Mouse (Mus musculus) central nervous system, embryonic 14 days (tissue): ENCODE results near the gene Olfr826. TPM values are rescaled to one million over a fixed set of nuclear protein-coding genes. Genes with fewer than 3 reads are reported as not detected.

Experiments used
- polyA plus RNA-seq: library from polyadenylated mRNA; depleted of rRNA; stranded (reverse); fragments of >200 nt; gene quantifications from 2 replicates; pipeline ENCODE4 v1.2.3, GENCODE M21; 2012; rRNA removed

Gene Olfr826
- not detected in 2 replicates for polyA plus RNA-seq

DNA sequence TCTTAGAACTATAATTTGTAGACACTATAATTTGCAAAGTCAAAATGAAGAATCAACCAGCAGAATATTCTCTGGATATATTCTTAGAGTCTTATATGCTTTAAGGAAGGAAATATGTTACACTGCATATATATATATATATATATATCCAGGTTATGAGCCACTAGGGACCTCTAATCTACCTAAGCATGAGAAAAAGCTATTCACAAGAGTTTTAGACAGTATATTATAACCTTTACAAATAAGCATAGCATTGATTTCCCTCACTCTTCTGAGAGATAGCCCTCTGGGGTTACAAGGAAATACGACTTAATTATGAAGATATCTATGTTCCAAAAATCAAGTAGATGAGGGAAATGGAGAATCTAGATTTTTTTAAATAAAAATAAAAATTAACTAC, at the start of gene Olfr826:
Gene Olfr826, minus strand, starts transcription at position 101 of the 400 bp plus-strand sequence.

DNA sequence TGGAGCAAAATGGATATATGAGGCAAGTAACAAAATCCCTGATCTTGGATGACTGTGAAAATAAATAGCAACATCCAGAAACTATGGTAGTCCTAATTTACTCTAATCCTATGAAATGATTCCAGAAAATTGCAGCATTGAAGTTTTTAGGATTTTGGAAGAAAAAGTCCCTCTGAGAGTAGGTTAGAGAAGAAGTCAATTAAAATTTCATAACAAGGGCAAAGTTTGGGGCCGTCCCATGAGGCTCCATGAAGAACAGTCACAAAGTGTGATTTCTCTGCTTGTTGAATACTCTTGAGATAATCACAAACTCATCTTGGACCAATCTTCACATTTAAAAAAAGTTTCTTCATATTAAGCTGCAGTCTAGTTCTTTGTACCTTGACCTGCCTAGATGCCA, 30.3 kb upstream of the Olfr826 start, which contains the start of gene Olfr827:
Gene Olfr827, minus strand, starts transcription at position 101 of the 400 bp plus-strand sequence.

DNA sequence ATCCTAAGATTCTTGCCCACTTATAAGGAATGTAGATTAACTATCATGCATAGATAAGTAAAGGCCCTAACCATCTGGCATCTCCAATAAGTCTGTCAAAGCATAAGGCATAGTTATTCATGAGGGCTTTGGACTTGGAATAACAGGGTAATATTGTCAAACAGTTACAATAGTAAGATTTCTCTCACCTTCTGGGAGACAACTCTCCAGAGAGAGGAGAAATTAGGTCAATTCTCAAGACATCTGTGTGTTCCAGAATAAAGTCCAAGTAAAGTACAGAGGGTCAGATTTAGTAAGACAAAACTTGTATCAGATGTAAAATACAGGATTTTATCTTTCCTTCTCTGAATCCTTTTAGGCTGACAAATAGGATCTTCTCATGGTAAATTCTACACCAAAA, 17.3 kb downstream of the Olfr826 start, which contains the start of gene Olfr825:
Gene Olfr825, minus strand, starts transcription at position 101 of the 400 bp plus-strand sequence.

DNA sequence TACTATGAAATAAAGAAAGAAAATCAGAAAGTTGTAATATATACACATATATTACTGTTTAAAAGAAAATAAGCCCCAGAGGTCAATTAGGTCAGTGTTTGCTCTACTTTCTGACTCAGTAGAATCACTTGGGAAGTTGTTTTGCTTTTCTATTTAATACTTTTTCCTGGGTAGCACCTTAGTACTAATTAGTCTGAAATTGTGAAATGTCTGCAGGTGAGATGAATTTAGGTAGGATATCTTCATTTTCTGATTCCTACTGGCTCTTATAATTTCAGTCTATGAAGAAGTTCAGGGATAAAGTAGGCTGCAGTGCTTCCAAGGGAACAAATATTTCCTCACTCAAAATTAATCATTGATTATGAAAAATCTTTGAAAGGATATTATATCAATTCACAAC, 54.1 kb downstream of the Olfr826 start, which contains the start of gene Olfr824:
Gene Olfr824, minus strand, starts transcription at position 101 of the 400 bp plus-strand sequence.

Other genes starting within 250 kb of the Olfr826 start
- gene Olfr818, start 235.1 kb downstream of the Olfr826 start, polyA plus RNA-seq = not detected in 2 replicates
- not detected in 2 replicates for gene Olfr819, start 216.9 kb downstream of the Olfr826 start, polyA plus RNA-seq
- not detected in 2 replicates for gene Olfr247, start 208.0 kb downstream of the Olfr826 start, polyA plus RNA-seq
- gene Gm10310, start 199.1 kb downstream of the Olfr826 start, polyA plus RNA-seq = not detected in 2 replicates
- not detected in 2 replicates for gene Olfr820, start 171.6 kb downstream of the Olfr826 start, polyA plus RNA-seq
- gene Olfr821, start 153.8 kb downstream of the Olfr826 start, polyA plus RNA-seq = not detected in 2 replicates
- gene Olfr822, start 113.0 kb downstream of the Olfr826 start, polyA plus RNA-seq = not detected in 2 replicates
- not detected in 2 replicates for gene Olfr823, start 68.8 kb downstream of the Olfr826 start, polyA plus RNA-seq
- not detected in 2 replicates for gene Olfr824, start 54.2 kb downstream of the Olfr826 start, polyA plus RNA-seq
- not detected in 2 replicates for gene Olfr825, start 17.4 kb downstream of the Olfr826 start, polyA plus RNA-seq
- gene Olfr827, start 30.2 kb upstream of the Olfr826 start, polyA plus RNA-seq = not detected in 2 replicates
- gene Neurod4, start 96.1 kb upstream of the Olfr826 start, polyA plus RNA-seq = 1.6 and 2.4 TPM in 2 replicates
- gene Tespa1, start 138.7 kb upstream of the Olfr826 start, polyA plus RNA-seq = 0.05 and 0.29 TPM in 2 replicates
- gene Vmn2r84, start 210.1 kb upstream of the Olfr826 start, polyA plus RNA-seq = 0.01 and 0.02 TPM in 2 replicates
- 0.04 TPM in 2 replicates for gene Vmn2r85, start 245.5 kb upstream of the Olfr826 start, polyA plus RNA-seq